Mouse (Mus musculus) cerebellum, adult 2 months (tissue): ENCODE data around the gene Ankrd10.

Source experiments
- CTCF ChIP-seq: fragments of 200-500 bp; IDR thresholded peaks from 2 replicates; pipeline ENCODE4 v1.5.1; 2011; ENCODE audit warnings: low read depth, mild to moderate bottlenecking, control low read depth, low read length, moderate library complexity, borderline replicate concordance; ENCODE audit not compliant: insufficient read depth
- POLR2A ChIP-seq: fragments of 200-500 bp; IDR thresholded peaks from 2 replicates; pipeline ENCODE4 v1.6.1; 2011; ENCODE audit warnings: low read length, control low read depth, borderline replicate concordance; ENCODE audit not compliant: insufficient read depth

DNA sequence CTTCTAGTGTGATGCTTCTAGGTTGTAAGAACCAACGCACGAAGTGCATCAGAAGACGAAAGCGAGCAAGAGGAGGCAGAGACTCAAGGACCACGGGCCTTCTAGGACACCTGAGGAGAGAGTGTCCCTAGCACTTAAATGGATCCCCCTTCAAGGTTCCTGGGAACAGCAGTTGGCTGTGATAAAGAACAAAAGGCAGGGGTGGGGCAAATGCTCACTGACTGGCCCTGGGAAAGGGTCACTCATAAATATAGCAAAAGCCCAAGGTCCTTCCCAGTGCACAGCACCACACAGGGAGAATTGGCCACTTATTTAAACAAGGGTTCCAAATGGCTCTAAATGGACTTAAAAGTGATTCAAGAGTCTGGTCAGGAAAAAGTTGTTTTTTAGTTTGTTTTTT is 6.4 kb downstream of the Ankrd10 start:
- TF ChIP-seq CTCF = no peak
- no peak for TF ChIP-seq POLR2A
